Mouse (Mus musculus) intestine, postnatal 0 days (tissue): ENCODE results near the gene Fig4. TPM values are rescaled to one million over a fixed set of nuclear protein-coding genes. Genes with fewer than 3 reads are reported as not detected.

ENCODE experiments used
- ATAC-seq: fragments of 200-750 bp; cut with Nextera tagmentation; 2 replicates; pipeline ENCODE4 v1.8.0; 2017; ENCODE audit warnings: mild to moderate bottlenecking, moderate TSS enrichment, moderate library complexity
- H3K27ac ChIP-seq: fragments of 300-500 bp; sonication (generic); 2 replicates; pipeline ENCODE4 v1.5.1; 2014; ENCODE audit warnings: mild to moderate bottlenecking, low read depth, low read length, moderate library complexity
- H3K27me3 ChIP-seq: fragments of 300-500 bp; sonication (generic); replicated peaks from 2 replicates; pipeline ENCODE4 v1.6.1; 2014; ENCODE audit warnings: low read length, mixed read lengths; ENCODE audit not compliant: control insufficient read depth, insufficient read depth
- H3K36me3 ChIP-seq: fragments of 300-500 bp; sonication (generic); 2 replicates; pipeline ENCODE4 v1.6.1; 2014; ENCODE audit warnings: mild to moderate bottlenecking, moderate library complexity; ENCODE audit not compliant: control insufficient read depth, insufficient read depth
- H3K4me1 ChIP-seq: fragments of 300-500 bp; sonication (generic); replicated peaks from 2 replicates; pipeline ENCODE4 v1.6.1; 2014; ENCODE audit warnings: antibody characterized with exemption, low read length, mixed read lengths; ENCODE audit not compliant: control insufficient read depth, insufficient read depth
- H3K4me2 ChIP-seq: fragments of 300-500 bp; sonication (generic); replicated peaks from 2 replicates; pipeline ENCODE4 v1.6.1; 2014; ENCODE audit warnings: low read depth, mild to moderate bottlenecking, moderate library complexity
- H3K4me3 ChIP-seq: fragments of 300-500 bp; sonication (generic); 2 replicates; pipeline ENCODE4 v1.5.1; 2014; ENCODE audit warnings: low read depth, low read length
- H3K9ac ChIP-seq: fragments of 300-500 bp; sonication (generic); 2 replicates; pipeline ENCODE4 v1.6.1; 2014; ENCODE audit warnings: mild to moderate bottlenecking, low read depth, low read length
- H3K9me3 ChIP-seq: fragments of 300-500 bp; sonication (generic); 2 replicates; pipeline ENCODE4 v1.6.1; 2016; ENCODE audit warnings: mixed run types; ENCODE audit not compliant: control insufficient read depth
- CTCF ChIP-seq: sonication (generic); IDR thresholded peaks from 2 replicates; pipeline ENCODE4 v1.5.1; 2016; ENCODE audit warnings: low read depth, mild to moderate bottlenecking, control low read depth, antibody characterized with exemption, moderate library complexity
- WGBS: fragments of 180-500 bp; shearing (Covaris S2); extraction: QIAGEN DNeasy Blood & Tissue Kit; methylation state at CpG from one replicate; pipeline ENCODE4 v1.1.7; 2014; 5-methylcytosine and 5-hydroxymethylcytosine counted together
- polyA plus RNA-seq: library from polyadenylated mRNA; unstranded; fragments of >200 nt; fragmentation: Nextera tagmentation; extraction: Ambion mirVana; gene quantifications from 2 replicates; pipeline ENCODE4 v1.2.1, GENCODE M21; 2015

The Fig4 gene
- polyA plus RNA-seq, 1 experiment from 2014 or later, result 10.6 TPM

DNA sequence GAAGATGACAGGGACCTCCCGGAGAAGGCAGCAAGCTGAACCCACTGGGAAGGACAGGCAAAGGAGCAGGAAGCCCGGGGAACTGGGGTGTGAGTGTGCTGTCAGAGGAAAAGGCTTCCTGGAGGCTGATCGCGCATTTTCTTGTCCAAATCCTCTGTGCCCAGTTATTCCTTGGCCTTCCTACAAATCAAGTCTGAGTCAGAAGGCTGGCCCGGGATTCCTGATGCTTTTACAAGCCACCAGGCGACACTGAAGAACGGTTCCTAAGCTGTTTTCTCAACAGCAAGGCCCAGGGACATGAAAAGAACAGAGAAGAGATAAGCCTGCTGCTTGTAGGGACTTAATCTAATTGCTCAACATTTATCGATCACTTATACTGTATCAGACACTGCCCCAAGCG lies 68.5 kb downstream of the Fig4 start:
- Histone ChIP-seq H3K4me2 (no peak overlapping the region), H3K27me3 (no peaks in the 10 kb centered on the region), H3K4me1 (no peaks in the 10 kb centered on the region), H3K4me3 (no peak overlapping the region), H3K9ac (no peak overlapping the region), H3K36me3 (no peaks in the 10 kb centered on the region), H3K9me3 (no peaks in the 10 kb centered on the region), H3K27ac (no peak overlapping the region)
- no peak for TF ChIP-seq CTCF
- no peak for ATAC-seq
- WGBS, result 75% methylated on average over 9 of the region's 9 CpGs

DNA sequence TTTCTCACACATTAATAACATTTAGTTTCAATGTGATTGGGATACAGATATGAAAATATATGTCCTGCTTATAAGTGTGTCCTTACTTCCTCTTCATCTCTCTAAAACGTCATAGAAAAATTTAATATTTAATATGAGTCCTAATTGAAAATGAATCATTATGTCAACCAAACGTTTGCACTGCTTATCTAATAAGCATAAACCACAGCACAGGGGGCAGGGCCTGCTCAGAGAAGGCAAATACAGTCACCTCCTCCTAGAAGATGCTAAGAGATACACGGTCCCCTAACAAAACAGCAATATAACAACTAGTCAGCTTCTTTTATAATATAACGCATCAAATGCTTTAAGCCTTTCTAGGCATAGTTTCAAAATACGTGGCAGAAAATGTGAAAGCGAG lies 69.9 kb downstream of the Fig4 start:
- Histone ChIP-seq H3K27me3 (no peaks in the 10 kb centered on the region), H3K9me3 (no peaks in the 10 kb centered on the region), H3K36me3 (no peaks in the 10 kb centered on the region), H3K27ac (no peak overlapping the region), H3K4me1 (no peaks in the 10 kb centered on the region), H3K4me3 (no peak overlapping the region), H3K4me2 (no peak overlapping the region), H3K9ac (no peak overlapping the region)
- TF ChIP-seq CTCF, result no peak
- WGBS, result 76% methylated on average over 6 of the region's 6 CpGs
- ATAC-seq, result no peak

DNA sequence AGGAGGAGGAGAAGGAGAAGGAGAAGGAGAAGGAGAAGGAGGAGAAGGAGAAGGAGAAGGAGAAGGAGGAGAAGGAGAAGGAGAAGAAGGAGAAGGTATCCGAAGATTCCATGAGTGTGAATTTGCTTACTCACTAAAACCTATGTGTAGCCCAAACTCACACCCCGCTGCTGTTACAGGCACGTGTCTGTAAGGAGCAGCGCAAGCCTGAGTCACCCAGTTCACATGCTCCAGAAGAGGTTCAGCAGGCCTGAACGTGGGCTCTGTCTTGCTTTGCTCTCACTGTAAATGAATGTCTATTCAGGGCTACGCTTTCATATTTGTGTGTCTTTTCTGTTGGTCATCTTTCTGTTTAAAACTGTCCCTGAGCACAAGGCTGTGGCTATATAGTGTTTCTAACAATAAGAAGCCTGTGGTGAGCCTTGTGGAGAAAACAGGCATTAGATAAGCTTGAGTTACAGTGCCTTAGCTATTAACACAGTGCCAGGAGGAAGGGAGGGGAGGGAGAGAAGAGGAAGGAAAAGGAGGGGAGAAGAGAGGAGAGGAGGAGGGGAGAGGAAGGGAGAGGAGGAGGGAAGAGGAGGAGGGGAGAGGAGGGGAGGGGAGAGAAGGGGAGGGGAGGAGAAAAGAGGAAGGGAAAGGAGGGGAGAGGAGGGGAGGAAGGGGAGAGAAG lies 71.8 kb downstream of the Fig4 start:
- no peaks in the 10 kb centered on the region for H3K27me3 ChIP-seq
- H3K9me3 ChIP-seq, result no peaks in the 10 kb centered on the region
- no peaks in the 10 kb centered on the region for H3K4me1 ChIP-seq
- H3K36me3 ChIP-seq, result peaks cover 11% of the 10 kb centered on the region; the same call in 1 of the 2 replicates
- no peak overlapping the region for H3K4me3 ChIP-seq
- no peak for TF ChIP-seq CTCF
- 88% methylated on average over 6 of the region's 6 CpGs for WGBS
- no peak for ATAC-seq
- no peak overlapping the region for H3K27ac ChIP-seq
- no peak overlapping the region for H3K4me2 ChIP-seq
- H3K9ac ChIP-seq, result no peak overlapping the region

DNA sequence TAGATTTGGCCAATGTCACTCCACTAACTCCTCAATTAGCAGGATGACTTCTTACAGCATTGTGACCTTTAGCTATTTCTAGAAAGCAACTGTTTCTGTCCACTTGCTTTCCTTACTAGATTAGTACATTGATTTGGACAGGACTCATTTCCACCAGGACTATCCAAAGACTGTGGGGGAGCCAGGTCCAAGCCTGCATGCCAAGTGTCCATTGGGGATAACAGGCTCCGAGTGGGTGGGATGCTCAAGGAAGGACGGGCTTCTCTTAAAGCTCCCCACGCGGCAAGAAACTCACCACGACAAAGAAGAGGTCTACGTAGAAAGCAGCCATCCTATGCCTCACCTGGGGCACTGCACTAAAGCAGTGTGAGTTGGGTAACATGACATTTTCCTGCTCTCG lies 75.4 kb downstream of the Fig4 start:
- 97% methylated on average over 7 of the region's 7 CpGs for WGBS
- Histone ChIP-seq H3K4me3 (no peak overlapping the region), H3K9ac (no peak overlapping the region), H3K4me2 (no peak overlapping the region), H3K27me3 (no peaks in the 10 kb centered on the region), H3K9me3 (no peaks in the 10 kb centered on the region), H3K36me3 (peaks cover 11% of the 10 kb centered on the region; the same call in 1 of the 2 replicates), H3K27ac (no peak overlapping the region), H3K4me1 (no peaks in the 10 kb centered on the region)
- no peak for ATAC-seq
- no peak for TF ChIP-seq CTCF

DNA sequence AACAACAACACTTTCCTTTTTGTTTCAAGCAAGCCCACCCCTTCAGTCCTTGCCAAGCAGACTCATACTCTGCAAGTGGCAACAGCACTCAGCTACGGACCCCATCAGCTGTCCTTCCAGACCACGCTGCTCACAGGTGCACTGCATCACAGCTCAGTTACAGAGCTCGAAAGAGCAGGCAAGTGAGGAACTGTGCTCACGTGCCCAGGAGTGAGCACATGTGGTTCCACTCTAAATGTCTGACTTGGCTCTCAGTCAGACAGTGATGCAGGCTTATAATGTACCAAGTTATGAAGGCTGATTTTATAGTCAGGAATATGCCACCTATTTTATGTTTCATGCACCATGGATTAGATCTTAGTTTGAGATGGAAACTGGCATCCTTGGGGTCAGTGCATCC lies 79.6 kb downstream of the Fig4 start:
- no peaks in the 10 kb centered on the region for H3K9me3 ChIP-seq
- peaks cover 11% of the 10 kb centered on the region; the same call in 1 of the 2 replicates for H3K36me3 ChIP-seq
- H3K4me1 ChIP-seq, result no peaks in the 10 kb centered on the region
- H3K9ac ChIP-seq, result no peak overlapping the region
- no peak overlapping the region for H3K27ac ChIP-seq
- H3K4me3 ChIP-seq, result no peak overlapping the region
- H3K4me2 ChIP-seq, result no peak overlapping the region
- no peaks in the 10 kb centered on the region for H3K27me3 ChIP-seq
- 73% methylated on average over 4 of the region's 4 CpGs for WGBS
- no peak for TF ChIP-seq CTCF
- no peak for ATAC-seq

DNA sequence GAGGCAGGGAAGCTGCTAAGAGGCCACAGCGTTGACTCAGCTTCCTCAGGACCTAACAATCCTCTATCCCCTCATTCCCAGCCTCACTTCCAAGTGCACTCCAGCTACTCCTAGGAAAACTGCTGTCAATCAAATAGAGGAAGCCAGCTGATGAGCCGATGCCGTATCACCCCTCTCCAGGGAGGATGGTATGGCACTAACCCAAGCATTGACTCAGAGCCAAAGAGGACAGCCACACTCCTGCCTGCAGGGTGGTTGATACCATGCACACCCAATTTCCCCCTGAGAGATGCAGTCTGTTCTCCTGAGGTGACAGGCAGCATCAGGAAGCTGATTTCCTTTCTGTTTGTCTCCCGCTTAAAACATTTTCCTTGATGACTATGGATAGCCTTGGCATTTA lies 81.9 kb downstream of the Fig4 start:
- no peaks in the 10 kb centered on the region for H3K27me3 ChIP-seq
- no peak overlapping the region for H3K9ac ChIP-seq
- ATAC-seq, result no peak
- H3K27ac ChIP-seq, result no peak overlapping the region
- H3K9me3 ChIP-seq, result no peaks in the 10 kb centered on the region
- H3K4me2 ChIP-seq, result no peak overlapping the region
- 84% methylated on average over 4 of the region's 4 CpGs for WGBS
- H3K4me3 ChIP-seq, result no peak overlapping the region
- TF ChIP-seq CTCF, result no peak
- H3K4me1 ChIP-seq, result no peaks in the 10 kb centered on the region
- no peaks in the 10 kb centered on the region; the same call in 1 of the 2 replicates for H3K36me3 ChIP-seq
